Mouse (Mus musculus) liver, embryonic 16.5 days (tissue): ENCODE data around the gene Myef2. TPM values are rescaled to one million over a fixed set of nuclear protein-coding genes. Genes with fewer than 3 reads are reported as not detected.

ENCODE experiments used
- polyA plus RNA-seq: library from polyadenylated mRNA; unstranded; fragments of >200 nt; fragmentation: Nextera tagmentation; extraction: Ambion mirVana; gene quantifications from 2 replicates; pipeline ENCODE4 v1.2.1, GENCODE M21; 2015

The Myef2 gene
- polyA plus RNA-seq, 1 experiment from 2014 or later: 18.9 TPM

Other genes with a start within 250 kb of the Myef2 start
- gene Slc24a5, start 55.5 kb downstream of the Myef2 start, polyA plus RNA-seq: 4.7 and 5.6 TPM in 2 replicates
- not detected in 2 replicates for gene Ctxn2, start 13.0 kb upstream of the Myef2 start, polyA plus RNA-seq
- gene Slc12a1, start 28.8 kb upstream of the Myef2 start, polyA plus RNA-seq: 0.01 and 0.04 TPM in 2 replicates
- 77.7 and 87.6 TPM in 2 replicates for gene Dut, start 123.5 kb upstream of the Myef2 start, polyA plus RNA-seq